Mouse (Mus musculus): ENCODE measurements around the gene Gstz1.

- TF ChIP-seq CTCF (IDR thresholded peaks at IDR 0.05; ENCODE audit: low read depth), result no peak
- no peak for TF ChIP-seq EP300 (optimal IDR thresholded peaks at IDR 0.05)
These were observed 53.1 kb downstream of the Gstz1 start, which contains the start of gene Tmed8 for GRCm38 (mm10) chr12:87199973-87200586.

Measured in stomach, postnatal 0 days (tissue).